Mouse (Mus musculus): Measurements from ENCODE around the gene Mpped2. TPM values are rescaled to one million over a fixed set of nuclear protein-coding genes. Genes with fewer than 3 reads are reported as not detected.

The Mpped2 gene
- total and polyA plus RNA-seq, 2 experiments = 0.20 to 0.37 TPM

DNA sequence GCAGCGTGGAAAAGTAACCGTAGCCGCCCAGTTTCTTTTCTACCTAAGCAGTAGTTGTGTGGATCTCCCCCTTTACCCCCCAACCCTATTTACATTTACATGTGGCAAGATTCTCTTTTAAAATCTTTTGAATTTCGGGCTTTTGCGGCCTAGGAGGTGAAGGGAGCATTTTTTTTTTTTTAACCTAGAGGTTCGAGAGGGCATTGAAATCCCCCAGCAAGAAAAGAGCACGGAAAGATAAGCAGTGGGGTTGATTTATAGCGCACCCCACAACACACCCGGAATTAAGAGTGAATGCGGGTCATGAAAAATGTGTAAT is 1.5 kb downstream of the Mpped2 start:
- 2% methylated on average over 10 of the region's 10 CpGs for WGBS
- H3K27me3 ChIP-seq (ENCODE audit: control insufficient read depth, insufficient read depth, low read length) = 0 out of 2 replicates have a peak, but pooled peaks cover 3% of the 10 kb centered on the region
- H3K79me2 ChIP-seq (ENCODE audit: control insufficient read depth, insufficient read depth, low read length) = no peaks in the 10 kb centered on the region
- DNase-seq (ENCODE audit: extremely low read depth, low read depth, low spot score) = no peak
- H3K4me1 ChIP-seq (ENCODE audit: control insufficient read depth, insufficient read depth, low read length) = no peaks in the 10 kb centered on the region
- no peak overlapping the region for H3K27ac ChIP-seq (replicated peaks; ENCODE audit: insufficient read depth, low read depth, low read length)
- H3K4me3 ChIP-seq (ENCODE audit: insufficient read depth, low read depth, low read length) = peak overlapping the region; percentile 51; the same call in 1 of the 2 replicates
- H3K36me3 ChIP-seq (ENCODE audit: control insufficient read depth, insufficient read depth, low read length) = no peaks in the 10 kb centered on the region
- TF ChIP-seq POLR2A (IDR thresholded peaks at IDR 0.05; ENCODE audit: extremely low read depth, insufficient read depth, low read length) = no peak
- TF ChIP-seq CTCF (IDR thresholded peaks at IDR 0.05; ENCODE audit: low read depth, low read length) = no peak
- no peak overlapping the region for H3K9ac ChIP-seq (ENCODE audit: low read depth, low read length)

DNA sequence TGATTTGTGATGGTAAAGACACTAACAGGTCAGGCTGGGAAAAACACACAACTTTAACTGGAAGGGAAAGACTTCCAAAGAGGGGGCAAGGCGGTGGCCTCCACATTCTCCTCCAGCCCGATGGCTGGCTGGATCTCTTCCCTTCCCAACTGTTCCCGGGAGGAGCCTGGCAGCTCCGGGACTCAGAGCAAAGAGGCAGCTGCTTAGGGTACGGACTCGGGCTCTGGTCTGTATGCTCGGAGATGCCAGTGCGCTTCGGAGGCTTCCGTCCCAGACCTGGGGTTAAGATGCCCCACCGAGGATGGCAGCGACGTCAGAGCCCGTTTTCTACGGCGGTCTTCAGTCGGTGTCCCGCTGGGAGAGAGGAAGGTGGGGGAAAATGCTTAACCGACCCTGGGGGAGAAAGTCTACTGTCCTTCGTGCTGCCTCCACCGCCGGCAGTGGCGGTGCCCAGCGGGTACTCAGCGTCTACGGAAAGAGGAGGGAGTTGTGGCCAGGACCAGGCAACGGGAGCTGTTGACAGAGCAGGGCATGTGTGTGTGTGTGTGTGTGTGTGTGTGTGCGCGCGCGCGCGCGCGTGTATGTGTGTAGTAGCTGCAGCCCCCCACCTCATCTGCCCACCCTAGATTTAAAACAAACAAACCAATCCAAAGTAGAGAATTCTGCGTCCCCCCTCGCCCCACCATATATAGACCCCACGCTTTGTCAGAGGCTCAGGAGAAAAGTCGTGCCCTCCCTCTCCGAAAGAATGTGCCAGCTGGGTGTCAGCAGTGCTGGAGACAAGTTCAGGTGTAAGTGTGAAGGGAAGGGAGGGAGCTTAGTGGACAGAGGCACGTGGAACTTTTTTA is 2.0 kb downstream of the Mpped2 start:
- Histone ChIP-seq H3K4me3 (ENCODE audit: insufficient read depth, low read depth, low read length) (peak overlapping the region; percentile 5; the same call in 1 of the 2 replicates), H3K9ac (ENCODE audit: low read depth, low read length) (no peak overlapping the region), H3K4me1 (ENCODE audit: control insufficient read depth, insufficient read depth, low read length) (no peaks in the 10 kb centered on the region), H3K79me2 (ENCODE audit: control insufficient read depth, insufficient read depth, low read length) (no peaks in the 10 kb centered on the region), H3K27me3 (ENCODE audit: control insufficient read depth, insufficient read depth, low read length) (0 out of 2 replicates have a peak, but pooled peaks cover 3% of the 10 kb centered on the region), H3K27ac (replicated peaks; ENCODE audit: insufficient read depth, low read depth, low read length) (no peak overlapping the region), H3K36me3 (ENCODE audit: control insufficient read depth, insufficient read depth, low read length) (no peaks in the 10 kb centered on the region)
- TF ChIP-seq POLR2A (IDR thresholded peaks at IDR 0.05; ENCODE audit: extremely low read depth, insufficient read depth, low read length) (no peak), CTCF (IDR thresholded peaks at IDR 0.05; ENCODE audit: low read depth, low read length) (no peak)
- peak; percentile 15 for DNase-seq (ENCODE audit: extremely low read depth, low read depth, low spot score)
- under 1% methylated on average over 41 of the region's 41 CpGs for WGBS

DNA sequence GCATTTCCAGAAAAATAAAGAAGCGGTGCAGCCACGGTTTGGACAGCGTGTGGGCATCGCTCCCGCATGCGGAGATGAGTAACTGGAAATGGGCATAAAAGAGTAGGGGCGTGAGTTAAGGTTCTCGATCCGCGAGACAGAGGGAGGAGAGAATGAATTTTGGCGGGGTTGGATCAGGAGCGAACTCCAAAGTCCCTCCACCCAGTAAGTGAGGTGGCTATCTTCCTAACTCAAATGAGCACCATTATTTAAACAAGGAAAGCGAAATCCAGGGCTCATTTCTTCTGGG is 2.6 kb downstream of the Mpped2 start:
- no peaks in the 10 kb centered on the region for H3K36me3 ChIP-seq (ENCODE audit: control insufficient read depth, insufficient read depth, low read length)
- DNase-seq (ENCODE audit: extremely low read depth, low read depth, low spot score) = peak; percentile 24
- TF ChIP-seq POLR2A (IDR thresholded peaks at IDR 0.05; ENCODE audit: extremely low read depth, insufficient read depth, low read length) (no peak), CTCF (IDR thresholded peaks at IDR 0.05; ENCODE audit: low read depth, low read length) (no peak)
- no peaks in the 10 kb centered on the region for H3K4me1 ChIP-seq (ENCODE audit: control insufficient read depth, insufficient read depth, low read length)
- WGBS = under 1% methylated on average over 13 of the region's 13 CpGs
- 0 out of 2 replicates have a peak, but pooled peaks cover 3% of the 10 kb centered on the region for H3K27me3 ChIP-seq (ENCODE audit: control insufficient read depth, insufficient read depth, low read length)
- H3K27ac ChIP-seq (replicated peaks; ENCODE audit: insufficient read depth, low read depth, low read length) = no peak overlapping the region
- H3K79me2 ChIP-seq (ENCODE audit: control insufficient read depth, insufficient read depth, low read length) = no peaks in the 10 kb centered on the region
- no peak overlapping the region for H3K4me3 ChIP-seq (ENCODE audit: insufficient read depth, low read depth, low read length)
- H3K9ac ChIP-seq (ENCODE audit: low read depth, low read length) = no peak overlapping the region

DNA sequence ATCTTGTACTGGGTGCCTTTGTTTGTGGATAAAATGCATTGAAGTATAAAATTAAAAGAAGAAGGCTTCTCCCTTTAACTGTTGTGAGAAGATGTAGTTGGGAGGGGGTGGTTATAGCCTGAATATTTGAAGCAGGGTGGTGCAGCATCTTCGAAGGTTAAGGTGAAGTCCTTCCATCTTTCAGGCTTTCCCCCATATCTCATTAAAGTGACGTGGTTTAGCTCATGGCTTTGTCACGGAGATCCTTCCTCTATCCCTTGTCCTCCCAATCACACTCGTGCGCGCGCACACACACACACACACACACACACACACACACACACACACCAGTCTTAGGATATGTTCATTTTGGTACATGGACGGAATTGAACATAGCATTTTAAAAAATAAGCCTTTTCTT is 3.3 kb downstream of the Mpped2 start:
- 82% methylated on average over 8 of the region's 8 CpGs for WGBS
- no peak for TF ChIP-seq CTCF (IDR thresholded peaks at IDR 0.05; ENCODE audit: low read depth, low read length)
- H3K9ac ChIP-seq (ENCODE audit: low read depth, low read length) = no peak overlapping the region
- no peak for DNase-seq (ENCODE audit: extremely low read depth, low read depth, low spot score)
- no peaks in the 10 kb centered on the region for H3K79me2 ChIP-seq (ENCODE audit: control insufficient read depth, insufficient read depth, low read length)
- H3K4me3 ChIP-seq (ENCODE audit: insufficient read depth, low read depth, low read length) = no peak overlapping the region
- H3K4me1 ChIP-seq (ENCODE audit: control insufficient read depth, insufficient read depth, low read length) = no peaks in the 10 kb centered on the region
- 0 out of 2 replicates have a peak, but pooled peaks cover 3% of the 10 kb centered on the region for H3K27me3 ChIP-seq (ENCODE audit: control insufficient read depth, insufficient read depth, low read length)
- H3K36me3 ChIP-seq (ENCODE audit: control insufficient read depth, insufficient read depth, low read length) = no peaks in the 10 kb centered on the region
- H3K27ac ChIP-seq (replicated peaks; ENCODE audit: insufficient read depth, low read depth, low read length) = no peak overlapping the region

DNA sequence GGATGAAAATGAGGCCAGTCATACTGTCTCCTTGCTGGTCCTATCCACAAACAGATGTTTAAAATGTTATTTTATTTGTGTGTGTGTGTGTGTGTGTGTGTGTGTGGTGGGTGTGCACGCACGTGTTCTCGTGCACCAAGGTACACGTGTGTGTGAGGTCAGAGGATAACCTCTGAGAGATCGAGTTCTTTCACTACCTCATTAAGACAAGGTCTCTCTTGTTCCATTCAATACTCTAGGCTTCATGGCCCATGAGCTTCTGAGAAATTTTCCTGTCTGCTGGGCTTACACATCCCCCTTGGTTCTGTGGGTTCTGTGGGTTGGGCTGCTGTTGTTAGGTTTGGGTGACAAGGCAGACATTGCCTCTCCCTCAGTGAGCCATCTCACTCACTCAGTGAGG is 12.6 kb downstream of the Mpped2 start:
- 90% methylated on average over 5 of the region's 5 CpGs for WGBS
- no peak overlapping the region for H3K4me3 ChIP-seq (ENCODE audit: insufficient read depth, low read depth, low read length)
- TF ChIP-seq CTCF (IDR thresholded peaks at IDR 0.05; ENCODE audit: low read depth, low read length) (no peak), POLR2A (IDR thresholded peaks at IDR 0.05; ENCODE audit: extremely low read depth, insufficient read depth, low read length) (no peak)
- H3K36me3 ChIP-seq (ENCODE audit: control insufficient read depth, insufficient read depth, low read length) = no peaks in the 10 kb centered on the region
- H3K9ac ChIP-seq (ENCODE audit: low read depth, low read length) = no peak overlapping the region
- no peak overlapping the region for H3K27ac ChIP-seq (replicated peaks; ENCODE audit: insufficient read depth, low read depth, low read length)
- no peaks in the 10 kb centered on the region for H3K4me1 ChIP-seq (ENCODE audit: control insufficient read depth, insufficient read depth, low read length)
- H3K79me2 ChIP-seq (ENCODE audit: control insufficient read depth, insufficient read depth, low read length) = no peaks in the 10 kb centered on the region
- H3K27me3 ChIP-seq (ENCODE audit: control insufficient read depth, insufficient read depth, low read length) = no peaks in the 10 kb centered on the region
- DNase-seq (ENCODE audit: extremely low read depth, low read depth, low spot score) = no peak

DNA sequence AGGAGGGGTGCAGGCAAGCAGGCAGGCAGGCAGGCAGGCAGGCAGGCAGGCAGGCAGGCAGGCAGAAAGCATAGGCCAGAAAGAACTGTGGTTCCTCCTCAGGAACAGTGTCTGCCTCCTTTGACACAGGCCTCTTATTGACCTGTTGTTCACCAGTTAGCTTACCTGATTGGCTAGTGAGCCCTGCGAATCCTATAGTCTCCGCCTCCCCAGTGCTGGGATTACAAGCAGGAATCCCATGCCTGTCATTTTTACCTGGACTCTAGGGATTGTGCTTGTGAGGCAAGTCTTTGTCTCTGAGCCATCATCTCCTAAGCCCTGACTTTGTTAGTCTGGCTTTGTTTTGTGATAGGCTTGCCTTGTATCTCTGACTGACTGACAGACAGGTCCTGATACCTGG is 14.1 kb downstream of the Mpped2 start:
- Histone ChIP-seq H3K4me3 (ENCODE audit: insufficient read depth, low read depth, low read length) (no peak overlapping the region), H3K27ac (replicated peaks; ENCODE audit: insufficient read depth, low read depth, low read length) (no peak overlapping the region), H3K9ac (ENCODE audit: low read depth, low read length) (no peak overlapping the region), H3K36me3 (ENCODE audit: control insufficient read depth, insufficient read depth, low read length) (no peaks in the 10 kb centered on the region), H3K27me3 (ENCODE audit: control insufficient read depth, insufficient read depth, low read length) (no peaks in the 10 kb centered on the region), H3K79me2 (ENCODE audit: control insufficient read depth, insufficient read depth, low read length) (no peaks in the 10 kb centered on the region), H3K4me1 (ENCODE audit: control insufficient read depth, insufficient read depth, low read length) (no peaks in the 10 kb centered on the region)
- DNase-seq (ENCODE audit: extremely low read depth, low read depth, low spot score) = no peak
- no peak for TF ChIP-seq CTCF (IDR thresholded peaks at IDR 0.05; ENCODE audit: low read depth, low read length)
- no peak for TF ChIP-seq POLR2A (IDR thresholded peaks at IDR 0.05; ENCODE audit: extremely low read depth, insufficient read depth, low read length)
- WGBS = 92% methylated on average over 2 of the region's 2 CpGs

Measured in liver, adult 2 months (tissue).